Mouse (Mus musculus): Measurements from ENCODE around the gene Tom1l2. TPM values are rescaled to one million over a fixed set of nuclear protein-coding genes. Genes with fewer than 3 reads are reported as not detected.

The Tom1l2 gene
- polyA plus RNA-seq, 1 experiment from 2014 or later: 71.4 TPM

GRCm38 (mm10) chr11:60339361-60339760 lies 13.3 kb downstream of the Tom1l2 start:
- Histone ChIP-seq H3K9ac (no peak overlapping the region), H3K36me3 (no peaks in the 10 kb centered on the region), H3K27me3 (no peaks in the 10 kb centered on the region), H3K4me3 (no peak overlapping the region), H3K4me1 (replicated peaks) (no peaks in the 10 kb centered on the region), H3K9me3 (no peaks in the 10 kb centered on the region), H3K27ac (replicated peaks) (no peak overlapping the region), H3K4me2 (no peak overlapping the region)
- ATAC-seq (ENCODE audit: low FRiP score, low read depth): no peak
- 94% methylated on average over 12 of the region's 12 CpGs for WGBS

GRCm38 (mm10) chr11:60338291-60338690 lies 14.4 kb downstream of the Tom1l2 start:
- Histone ChIP-seq H3K4me2 (no peak overlapping the region), H3K4me1 (replicated peaks) (0 out of 2 replicates have a peak, but pooled peaks cover 7% of the 10 kb centered on the region)

GRCm38 (mm10) chr11:60335771-60336170 lies 16.9 kb downstream of the Tom1l2 start:
- Histone ChIP-seq H3K9ac (no peak overlapping the region), H3K27ac (replicated peaks) (no peak overlapping the region), H3K27me3 (no peaks in the 10 kb centered on the region), H3K4me2 (no peak overlapping the region), H3K4me3 (no peak overlapping the region), H3K4me1 (replicated peaks) (0 out of 2 replicates have a peak, but pooled peaks cover 7% of the 10 kb centered on the region), H3K36me3 (no peaks in the 10 kb centered on the region), H3K9me3 (no peaks in the 10 kb centered on the region)
- WGBS: 66% methylated on average over 2 of the region's 2 CpGs
- no peak for ATAC-seq (ENCODE audit: low FRiP score, low read depth)

More at GRCm38 (mm10) chr11:60338291-60338690, 14.4 kb downstream of the Tom1l2 start:
- ATAC-seq (ENCODE audit: low FRiP score, low read depth): no peak
- Histone ChIP-seq H3K4me3 (no peak overlapping the region), H3K27ac (replicated peaks) (no peak overlapping the region), H3K9me3 (no peaks in the 10 kb centered on the region), H3K9ac (no peak overlapping the region), H3K36me3 (no peaks in the 10 kb centered on the region), H3K27me3 (no peaks in the 10 kb centered on the region)
- 83% methylated on average over 4 of the region's 4 CpGs for WGBS

GRCm38 (mm10) chr11:60334124-60334523 lies 18.6 kb downstream of the Tom1l2 start:
- Histone ChIP-seq H3K36me3 (no peaks in the 10 kb centered on the region), H3K9me3 (no peaks in the 10 kb centered on the region), H3K27ac (replicated peaks) (no peak overlapping the region), H3K4me2 (no peak overlapping the region), H3K9ac (no peak overlapping the region), H3K4me3 (no peak overlapping the region), H3K4me1 (replicated peaks) (0 out of 2 replicates have a peak, but pooled peaks cover 7% of the 10 kb centered on the region), H3K27me3 (no peaks in the 10 kb centered on the region)
- 57% methylated on average over 3 of the region's 3 CpGs for WGBS
- no peak for ATAC-seq (ENCODE audit: low FRiP score, low read depth)

GRCm38 (mm10) chr11:60333461-60333860 lies 19.2 kb downstream of the Tom1l2 start:
- no peak for ATAC-seq (ENCODE audit: low FRiP score, low read depth)
- Histone ChIP-seq H3K4me2 (no peak overlapping the region), H3K27ac (replicated peaks) (0 out of 2 replicates have a peak overlapping the region, but pooled peaks have one; percentile 10), H3K9me3 (no peaks in the 10 kb centered on the region), H3K4me1 (replicated peaks) (0 out of 2 replicates have a peak, but pooled peaks cover 7% of the 10 kb centered on the region), H3K9ac (no peak overlapping the region), H3K27me3 (no peaks in the 10 kb centered on the region), H3K36me3 (no peaks in the 10 kb centered on the region), H3K4me3 (no peak overlapping the region)
- 82% methylated on average over 5 of the region's 5 CpGs for WGBS

- Histone ChIP-seq H3K9me3 (no peaks in the 10 kb centered on the region), H3K4me2 (no peak overlapping the region), H3K4me1 (replicated peaks) (0 out of 2 replicates have a peak, but pooled peaks cover 7% of the 10 kb centered on the region), H3K36me3 (no peaks in the 10 kb centered on the region), H3K27ac (replicated peaks) (no peak overlapping the region), H3K4me3 (no peak overlapping the region), H3K27me3 (no peaks in the 10 kb centered on the region), H3K9ac (no peak overlapping the region)
- no peak for ATAC-seq (ENCODE audit: low FRiP score, low read depth)
- 94% methylated on average over 4 of the region's 4 CpGs for WGBS
Measured at GRCm38 (mm10) chr11:60330551-60330950, 22.2 kb downstream of the Tom1l2 start.

GRCm38 (mm10) chr11:60323731-60324130 lies 29.0 kb downstream of the Tom1l2 start:
- H3K27me3 ChIP-seq: no peaks in the 10 kb centered on the region
- H3K27ac ChIP-seq (replicated peaks): no peak overlapping the region
- no peak overlapping the region for H3K4me2 ChIP-seq
- ATAC-seq (ENCODE audit: low FRiP score, low read depth): no peak
- no peak overlapping the region for H3K9ac ChIP-seq
- peaks cover 25% of the 10 kb centered on the region for H3K4me1 ChIP-seq (replicated peaks)
- no peaks in the 10 kb centered on the region for H3K36me3 ChIP-seq
- H3K4me3 ChIP-seq: no peak overlapping the region
- H3K9me3 ChIP-seq: no peaks in the 10 kb centered on the region

- no peaks in the 10 kb centered on the region for H3K27me3 ChIP-seq
- H3K9me3 ChIP-seq: no peaks in the 10 kb centered on the region
- H3K4me2 ChIP-seq: no peak overlapping the region
- H3K4me3 ChIP-seq: no peak overlapping the region
- no peak overlapping the region for H3K9ac ChIP-seq
- 72% methylated on average over 2 of the region's 2 CpGs for WGBS
- no peak for ATAC-seq (ENCODE audit: low FRiP score, low read depth)
- H3K4me1 ChIP-seq (replicated peaks): peaks cover 48% of the 10 kb centered on the region
- no peaks in the 10 kb centered on the region for H3K36me3 ChIP-seq
- H3K27ac ChIP-seq (replicated peaks): no peak overlapping the region; the same call in 1 of the 2 replicates
Measured at GRCm38 (mm10) chr11:60321438-60321837, 31.3 kb downstream of the Tom1l2 start.

- Histone ChIP-seq H3K9me3 (no peaks in the 10 kb centered on the region), H3K36me3 (no peaks in the 10 kb centered on the region), H3K27ac (replicated peaks) (peak overlapping the region; percentile 69), H3K4me2 (no peak overlapping the region), H3K9ac (no peak overlapping the region), H3K4me1 (replicated peaks) (peaks cover 54% of the 10 kb centered on the region), H3K27me3 (no peaks in the 10 kb centered on the region), H3K4me3 (no peak overlapping the region)
- ATAC-seq (ENCODE audit: low FRiP score, low read depth): no peak
- WGBS: 57% methylated on average over 8 of the region's 8 CpGs
Measured at GRCm38 (mm10) chr11:60320426-60321037, 32.2 kb downstream of the Tom1l2 start.

GRCm38 (mm10) chr11:60319257-60320066 lies 33.2 kb downstream of the Tom1l2 start:
- Histone ChIP-seq H3K27ac (replicated peaks) (peak overlapping the region; percentile 69), H3K36me3 (no peaks in the 10 kb centered on the region), H3K4me1 (replicated peaks) (peaks cover 54% of the 10 kb centered on the region), H3K4me2 (no peak overlapping the region), H3K4me3 (no peak overlapping the region), H3K27me3 (no peaks in the 10 kb centered on the region), H3K9me3 (no peaks in the 10 kb centered on the region), H3K9ac (no peak overlapping the region)
- WGBS: 55% methylated on average over 10 of the region's 10 CpGs
- ATAC-seq (ENCODE audit: low FRiP score, low read depth): peak; percentile 57; the same call in 1 of the 2 replicates

- no peak overlapping the region for H3K9ac ChIP-seq
- H3K9me3 ChIP-seq: no peaks in the 10 kb centered on the region
- no peaks in the 10 kb centered on the region for H3K27me3 ChIP-seq
- H3K4me3 ChIP-seq: no peak overlapping the region
- 49% methylated on average over 5 of the region's 5 CpGs for WGBS
- H3K4me1 ChIP-seq (replicated peaks): peaks cover 54% of the 10 kb centered on the region
- no peak overlapping the region for H3K4me2 ChIP-seq
- peak overlapping the region; percentile 69; the same call in 1 of the 2 replicates for H3K27ac ChIP-seq (replicated peaks)
- ATAC-seq (ENCODE audit: low FRiP score, low read depth): no peak
- H3K36me3 ChIP-seq: no peaks in the 10 kb centered on the region
Measured at GRCm38 (mm10) chr11:60318716-60319115, 34.0 kb downstream of the Tom1l2 start.

- no peak for ATAC-seq (ENCODE audit: low FRiP score, low read depth)
- Histone ChIP-seq H3K27me3 (no peaks in the 10 kb centered on the region), H3K9ac (no peak overlapping the region)
Measured at GRCm38 (mm10) chr11:60317376-60318102, 35.2 kb downstream of the Tom1l2 start.

More at GRCm38 (mm10) chr11:60317376-60318102, 35.2 kb downstream of the Tom1l2 start:
- 65% methylated on average over 7 of the region's 7 CpGs for WGBS
- no peaks in the 10 kb centered on the region for H3K9me3 ChIP-seq
- H3K4me1 ChIP-seq (replicated peaks): peaks cover 58% of the 10 kb centered on the region
- no peak overlapping the region for H3K4me3 ChIP-seq
- H3K36me3 ChIP-seq: no peaks in the 10 kb centered on the region
- H3K27ac ChIP-seq (replicated peaks): peak overlapping the region; percentile 0; the same call in 1 of the 2 replicates
- H3K4me2 ChIP-seq: no peak overlapping the region

Data from hindbrain, embryonic 15.5 days (tissue).